Mouse (Mus musculus) liver, embryonic 16.5 days (tissue): ENCODE measurements around the gene Olfr872. TPM values are rescaled to one million over a fixed set of nuclear protein-coding genes. Genes with fewer than 3 reads are reported as not detected.

ENCODE experiments used
- ATAC-seq: fragments of 200-750 bp; cut with Nextera tagmentation; 2 replicates; pipeline ENCODE4 v1.8.0; 2017; ENCODE audit warnings: low read depth, mild to moderate bottlenecking, moderate number of reproducible peaks, moderate library complexity
- H3K27ac ChIP-seq: fragments of 300-500 bp; sonication (generic); 2 replicates; pipeline ENCODE4 v1.5.1; 2014; ENCODE audit warnings: mild to moderate bottlenecking, low read length
- H3K27me3 ChIP-seq: fragments of 300-500 bp; sonication (generic); 2 replicates; pipeline ENCODE4 v1.6.1; 2014; ENCODE audit warnings: low read depth, low read length, mixed read lengths; ENCODE audit not compliant: control insufficient read depth, insufficient read depth
- H3K36me3 ChIP-seq: fragments of 300-500 bp; sonication (generic); 2 replicates; pipeline ENCODE4 v1.6.1; 2014; ENCODE audit warnings: mild to moderate bottlenecking; ENCODE audit not compliant: control insufficient read depth, insufficient read depth
- H3K4me1 ChIP-seq: fragments of 300-500 bp; sonication (generic); 2 replicates; pipeline ENCODE4 v1.6.1; 2014; ENCODE audit warnings: low read depth, low read length, mixed read lengths; ENCODE audit not compliant: control insufficient read depth
- H3K4me2 ChIP-seq: fragments of 300-500 bp; sonication (generic); 2 replicates; pipeline ENCODE4 v1.6.1; 2014; ENCODE audit warnings: low read depth, low read length, mixed read lengths
- H3K4me3 ChIP-seq: fragments of 300-500 bp; sonication (generic); 2 replicates; pipeline ENCODE4 v1.5.1; 2014; ENCODE audit warnings: low read depth, mild to moderate bottlenecking, low read length
- H3K9ac ChIP-seq: fragments of 300-500 bp; sonication (generic); 2 replicates; pipeline ENCODE4 v1.6.1; 2014; ENCODE audit warnings: low read depth, low read length
- H3K9me3 ChIP-seq: fragments of 300-500 bp; sonication (generic); replicated peaks from 2 replicates; pipeline ENCODE4 v1.6.1; 2016; ENCODE audit warnings: low read length; ENCODE audit not compliant: control insufficient read depth
- WGBS: fragments of 180-500 bp; shearing (Covaris S2); extraction: QIAGEN DNeasy Blood & Tissue Kit; methylation state at CpG from one replicate; pipeline ENCODE4 v1.1.7; 2014; ENCODE audit not compliant: insufficient replicate concordance; 5-methylcytosine and 5-hydroxymethylcytosine counted together
- polyA plus RNA-seq: library from polyadenylated mRNA; unstranded; fragments of >200 nt; fragmentation: Nextera tagmentation; extraction: Ambion mirVana; gene quantifications from 2 replicates; pipeline ENCODE4 v1.2.1, GENCODE M21; 2015

Gene Olfr872
- polyA plus RNA-seq, 1 experiment from 2014 or later: not detected

DNA sequence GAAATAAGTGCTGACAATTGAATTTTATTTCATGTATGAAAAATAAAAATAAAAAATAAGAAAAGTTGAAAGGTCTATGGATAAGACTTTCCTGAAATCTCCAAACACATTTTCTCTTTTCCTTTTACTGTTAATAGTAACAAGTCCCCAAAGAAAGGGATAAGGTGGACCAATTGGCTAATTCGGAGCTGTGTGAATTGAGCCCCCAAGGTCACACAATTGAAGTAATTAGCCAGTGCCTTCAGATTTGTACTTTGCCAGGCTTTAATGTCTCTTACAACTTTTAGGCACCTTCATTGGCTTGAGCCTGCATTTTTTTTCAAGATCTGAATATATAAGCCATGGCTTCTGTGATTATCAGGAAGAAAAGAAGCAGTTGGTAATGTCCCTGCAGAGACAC lies 61.3 kb downstream of the Olfr872 start, which contains the start of gene Olfr873:
Gene Olfr873, plus strand, starts transcription at position 301 of the 400 bp plus-strand sequence.
- no peaks in the 10 kb centered on the region for H3K36me3 ChIP-seq
- no peak for ATAC-seq
- no peak within 1 kb of the TSS for H3K4me3 ChIP-seq
- no peak within 1 kb of the TSS for H3K9ac ChIP-seq
- 52% methylated on average over 1 of the region's 1 CpGs for WGBS
- H3K27ac ChIP-seq: no peak within 1 kb of the TSS
- no peak within 1 kb of the TSS for H3K4me2 ChIP-seq
- no peaks in the 10 kb centered on the region for H3K9me3 ChIP-seq
- no peaks in the 10 kb centered on the region for H3K4me1 ChIP-seq
- no peaks in the 10 kb centered on the region for H3K27me3 ChIP-seq

Other genes with a start within 250 kb of the Olfr872 start
- gene Olfr866, start 209.1 kb upstream of the Olfr872 start, polyA plus RNA-seq: not detected in 2 replicates
- not detected in 2 replicates for gene Olfr867, start 179.6 kb upstream of the Olfr872 start, polyA plus RNA-seq
- not detected in 2 replicates for gene Olfr868, start 138.5 kb upstream of the Olfr872 start, polyA plus RNA-seq
- gene Olfr869, start 108.1 kb upstream of the Olfr872 start, polyA plus RNA-seq: not detected in 2 replicates
- gene Olfr870, start 63.1 kb upstream of the Olfr872 start, polyA plus RNA-seq: not detected in 2 replicates
- gene Olfr871, start 24.9 kb upstream of the Olfr872 start, polyA plus RNA-seq: not detected in 2 replicates
- gene Olfr39, start 45.2 kb downstream of the Olfr872 start, polyA plus RNA-seq: not detected in 2 replicates
- not detected in 2 replicates for gene Olfr873, start 61.4 kb downstream of the Olfr872 start, polyA plus RNA-seq
- not detected in 2 replicates for gene Olfr18, start 99.0 kb downstream of the Olfr872 start, polyA plus RNA-seq
- 7.8 and 9.6 TPM in 2 replicates for gene Zfp560, start 148.1 kb downstream of the Olfr872 start, polyA plus RNA-seq
- 3.8 and 4.7 TPM in 2 replicates for gene Zfp26, start 223.0 kb downstream of the Olfr872 start, polyA plus RNA-seq